Mouse (Mus musculus) T-helper 17 cell (primary cell): ENCODE data around the gene Aoc2.
"Not testable (repeated sequence)": the region's sequence is repeated elsewhere in the genome, so short reads cannot be mapped to it uniquely, and the experiment has no call there.

ENCODE experiments used
- in situ Hi-C, 2 experiments: fragments of 300-600 bp; cut with MboI, MseI; formaldehyde crosslinking; loops; 1 replicate in 1 of 2; 2 replicates in 1 of 2; pipeline ENCODE4 v1.15.1; 2025; ENCODE audit warnings: high pct_unique_total_duplicates in 2 of 2

The Aoc2 gene

DNA sequence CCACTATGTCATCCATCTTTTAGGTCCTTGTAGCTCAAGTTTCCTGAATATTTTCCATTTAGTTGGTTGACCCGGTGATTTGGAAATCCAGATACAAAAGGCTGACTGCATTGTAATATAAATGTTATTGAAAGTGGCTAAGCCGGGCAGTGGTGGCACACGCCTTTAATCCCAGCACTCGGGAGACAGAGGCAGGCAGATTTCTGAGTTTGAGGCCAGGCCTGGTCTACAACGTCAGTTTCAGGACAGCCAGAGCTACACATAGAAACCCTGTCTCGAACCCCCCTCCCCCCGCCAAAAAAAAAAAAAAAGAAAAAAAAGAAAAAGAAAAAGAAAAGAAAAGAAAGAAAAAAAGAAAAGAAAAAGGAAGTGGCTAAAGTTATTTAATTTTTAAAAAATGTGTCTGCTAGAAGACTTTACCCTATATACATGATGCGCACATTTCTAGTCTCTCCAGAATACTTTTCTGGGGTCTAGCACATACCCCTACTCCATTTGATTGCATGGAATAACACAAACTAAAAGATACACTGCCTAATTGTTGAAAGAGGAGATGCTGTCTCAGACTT lies 9.7 kb upstream of the Aoc2 start:
- in situ Hi-C loops, result no loop called here

DNA sequence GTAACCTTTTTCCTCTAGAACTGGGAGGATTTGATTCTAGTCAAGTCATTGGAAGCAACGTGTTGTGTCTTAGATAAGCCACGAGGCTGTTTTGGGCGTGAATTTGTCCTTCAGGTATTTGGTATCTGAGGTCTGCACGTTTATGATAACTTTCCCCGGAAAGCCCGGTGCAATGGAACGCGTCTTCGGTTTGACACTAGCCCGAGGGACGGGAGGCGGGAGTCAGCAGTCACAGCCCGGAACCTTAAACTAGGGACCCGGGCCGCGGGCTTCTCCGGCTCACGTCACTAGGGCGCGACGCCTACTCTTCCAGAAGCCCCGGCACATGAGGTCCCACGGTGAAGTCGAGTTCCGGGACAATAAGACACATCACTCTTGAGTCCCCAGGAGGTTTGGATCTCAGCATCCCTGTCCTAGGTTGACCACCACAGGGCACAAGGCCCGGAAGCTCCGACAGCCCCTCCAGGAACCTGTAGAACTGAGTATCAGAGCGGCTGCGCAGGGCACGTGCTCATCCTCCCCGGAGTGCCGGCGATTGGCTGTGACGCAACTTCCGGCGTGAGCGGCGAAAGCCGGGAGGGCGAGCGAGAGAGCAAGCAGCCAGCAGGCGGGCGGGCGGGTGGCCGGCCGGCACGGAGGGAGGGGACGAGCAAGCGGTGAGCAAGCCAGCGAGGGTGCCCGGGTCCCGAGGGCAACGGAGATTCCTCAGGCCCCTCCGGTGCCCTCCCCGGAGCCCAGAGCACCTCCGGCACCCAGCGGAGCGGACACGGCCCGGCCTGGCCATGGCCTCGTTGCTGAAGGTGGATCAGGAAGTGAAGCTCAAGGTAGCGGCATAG lies 9.0 kb upstream of the Aoc2 start, which contains the start of gene Psme3:
Gene Psme3 (plus strand): TSS at position 549 of the 836 bp plus-strand sequence.
- in situ Hi-C loops, result no loop called here

DNA sequence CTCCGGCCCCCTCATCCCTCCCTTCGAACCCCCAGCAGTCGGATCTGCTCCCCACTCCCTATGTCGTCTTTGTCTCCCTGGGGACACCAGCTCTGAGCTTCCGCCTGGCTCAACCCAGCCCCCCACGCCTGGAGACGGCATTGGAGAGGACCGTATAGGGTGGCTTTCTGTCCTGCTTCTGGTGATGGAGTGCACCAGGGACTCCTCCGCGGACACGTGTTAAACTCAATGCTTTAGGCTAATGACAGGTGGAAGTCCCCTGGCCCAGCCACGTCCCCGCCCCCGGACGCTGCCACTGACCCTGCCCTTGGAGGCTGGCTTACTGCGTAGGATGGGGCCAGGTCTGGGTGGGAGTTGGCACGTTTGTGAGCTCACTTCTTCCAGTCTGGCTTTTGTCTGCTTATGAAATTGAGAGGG lies 8.4 kb upstream of the Aoc2 start:
- in situ Hi-C loops, result no loop called here

- in situ Hi-C loops, result no loop called here
These were observed 1.3 kb upstream of the Aoc2 start for GRCm38 (mm10) chr11:101323609-101324008.

DNA sequence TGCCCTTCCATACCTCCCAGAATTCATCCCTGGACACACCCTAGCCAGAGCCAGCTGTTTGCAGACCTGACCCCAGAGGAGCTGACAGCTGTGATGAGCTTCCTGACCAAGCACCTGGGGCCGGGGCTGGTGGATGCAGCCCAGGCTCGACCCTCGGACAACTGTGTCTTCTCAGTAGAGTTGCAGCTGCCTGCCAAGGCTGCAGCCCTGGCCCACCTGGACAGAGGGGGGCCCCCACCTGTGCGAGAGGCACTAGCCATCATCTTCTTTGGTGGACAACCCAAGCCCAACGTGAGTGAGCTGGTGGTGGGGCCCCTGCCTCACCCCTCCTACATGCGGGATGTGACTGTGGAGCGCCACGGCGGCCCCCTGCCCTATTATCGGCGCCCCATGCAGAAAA lies 338 bp downstream of the Aoc2 start:
- in situ Hi-C loops, result not testable (repeated sequence)

GRCm38 (mm10) chr11:101326147-101326546 lies 1.3 kb downstream of the Aoc2 start:
- in situ Hi-C loops, result no loop called here

- in situ Hi-C loops, result no loop called here
These were observed 2.4 kb downstream of the Aoc2 start for GRCm38 (mm10) chr11:101327311-101327710.

DNA sequence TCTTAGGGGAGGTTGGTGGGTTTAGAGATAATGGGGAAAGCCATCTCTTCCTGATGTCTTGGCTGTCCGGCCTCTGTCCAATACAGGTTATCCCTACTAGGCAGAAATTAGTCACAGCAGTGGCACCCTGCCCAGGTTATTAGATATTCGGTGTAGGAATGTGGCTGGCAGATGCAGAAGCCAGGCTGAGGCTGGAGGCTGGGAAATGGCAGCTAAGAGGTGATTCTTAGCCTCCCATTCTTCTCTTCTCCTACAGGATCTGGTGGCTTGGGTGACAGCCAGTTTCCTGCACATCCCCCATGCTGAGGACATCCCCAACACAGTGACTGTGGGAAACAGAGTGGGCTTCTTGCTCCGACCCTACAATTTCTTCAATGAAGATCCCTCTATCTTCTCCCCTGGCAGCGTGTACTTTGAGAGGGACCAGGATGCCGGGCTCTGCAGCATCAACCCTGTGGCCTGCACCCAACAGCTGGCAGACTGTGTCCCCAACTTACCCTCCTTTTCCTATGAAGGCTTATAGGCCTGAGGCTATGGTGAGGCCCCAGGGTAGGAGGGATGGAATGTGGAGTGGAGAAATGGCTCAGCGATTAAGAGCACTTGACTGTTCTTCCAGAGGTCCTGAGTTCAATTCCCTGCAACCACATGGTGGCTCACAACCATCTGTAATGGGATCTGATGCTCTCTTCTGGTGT lies 4.2 kb downstream of the Aoc2 start:
- in situ Hi-C loops, result no loop called here

GRCm38 (mm10) chr11:101330371-101330924 lies 5.6 kb downstream of the Aoc2 start, which contains the start of gene Aoc3:
Aoc3 (plus strand) TSS chr11:101330605.
- in situ Hi-C loops, result loop anchor here in 1 of 2 experiments (5.0 kb wide), 1 partner anchor 67 kb away; no protein-coding TSS in a partner anchor

DNA sequence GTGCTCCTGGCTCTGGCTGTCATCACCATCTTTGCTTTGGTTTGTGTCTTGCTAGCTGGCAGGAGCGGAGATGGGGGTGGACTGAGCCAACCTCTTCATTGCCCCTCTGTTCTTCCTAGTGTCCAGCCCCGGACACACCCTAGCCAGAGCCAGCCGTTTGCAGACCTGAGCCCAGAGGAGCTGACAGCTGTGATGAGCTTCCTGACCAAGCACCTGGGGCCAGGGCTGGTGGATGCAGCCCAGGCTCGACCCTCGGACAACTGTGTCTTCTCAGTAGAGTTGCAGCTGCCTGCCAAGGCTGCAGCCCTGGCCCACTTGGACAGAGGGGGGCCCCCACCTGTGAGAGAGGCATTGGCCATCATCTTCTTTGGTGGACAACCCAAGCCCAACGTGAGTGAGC lies 6.1 kb downstream of the Aoc2 start:
- in situ Hi-C loops, result loop anchor here in 1 of 2 experiments (5.0 kb wide), 1 partner anchor 66 kb away; no protein-coding TSS in a partner anchor

GRCm38 (mm10) chr11:101332537-101332936 lies 7.7 kb downstream of the Aoc2 start:
- in situ Hi-C loops, result loop anchor here in 1 of 2 experiments (5.0 kb wide), 1 partner anchor 65 kb away; no protein-coding TSS in a partner anchor

DNA sequence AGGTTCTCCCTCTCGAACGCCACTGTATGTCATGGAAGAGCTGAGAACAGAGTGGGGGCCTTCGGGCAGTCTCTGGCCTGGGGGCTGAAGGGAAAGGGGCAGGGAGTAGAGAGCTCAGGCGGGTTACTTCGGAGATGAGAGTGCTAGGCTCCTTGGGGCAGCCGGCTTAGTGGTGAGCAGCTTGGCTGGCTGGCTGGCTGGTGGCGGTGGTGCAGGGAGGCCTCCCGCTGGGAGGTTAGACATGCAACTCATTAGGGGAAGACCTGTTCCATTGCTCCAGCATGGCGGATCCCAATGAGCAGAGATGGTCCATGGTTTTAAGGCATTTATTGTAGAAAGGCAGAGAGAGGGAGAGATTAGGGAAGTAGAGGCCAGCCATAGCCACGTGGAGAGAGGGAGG lies 9.2 kb downstream of the Aoc2 start:
- in situ Hi-C loops, result loop anchor here in 1 of 2 experiments (5.0 kb wide), 1 partner anchor 63 kb away; no protein-coding TSS in a partner anchor

DNA sequence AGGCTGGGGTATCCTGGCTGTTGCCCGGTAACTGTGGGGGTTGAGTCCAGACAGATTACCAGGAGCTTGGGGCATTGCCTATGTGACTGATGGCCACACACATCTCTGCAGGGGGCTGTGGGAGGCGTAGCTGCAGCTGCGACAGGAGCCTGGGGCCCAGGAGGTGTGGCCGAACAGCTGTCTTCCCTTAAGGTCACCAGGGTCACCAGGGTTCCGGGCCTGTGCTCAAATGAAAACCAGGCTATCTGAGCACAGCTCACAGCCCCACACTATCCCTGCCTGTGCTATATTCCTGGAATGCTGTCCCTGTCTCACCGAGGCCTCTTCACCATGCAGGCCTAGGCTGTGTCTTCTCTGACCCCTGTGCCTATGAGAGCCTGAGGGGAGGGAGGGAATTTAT lies 9.7 kb downstream of the Aoc2 start:
- in situ Hi-C loops, result loop anchor here in 1 of 2 experiments (5.0 kb wide), 1 partner anchor 63 kb away; no protein-coding TSS in a partner anchor

- in situ Hi-C loops, result loop anchor here in 1 of 2 experiments (5.0 kb wide), 1 partner anchor 57 kb away; no protein-coding TSS in a partner anchor
These were observed 10.8 kb downstream of the Aoc2 start for GRCm38 (mm10) chr11:101335685-101336084.

- in situ Hi-C loops, result loop anchor here in 1 of 2 experiments (5.0 kb wide), 1 partner anchor 54 kb away; no protein-coding TSS in a partner anchor
These were observed 13.4 kb downstream of the Aoc2 start for GRCm38 (mm10) chr11:101338123-101338760.

- in situ Hi-C loops, result no loop called here
These were observed 22.4 kb downstream of the Aoc2 start for GRCm38 (mm10) chr11:101347083-101347775.

- in situ Hi-C loops, result no loop called here
These were observed 23.9 kb downstream of the Aoc2 start for GRCm38 (mm10) chr11:101348774-101349173.

DNA sequence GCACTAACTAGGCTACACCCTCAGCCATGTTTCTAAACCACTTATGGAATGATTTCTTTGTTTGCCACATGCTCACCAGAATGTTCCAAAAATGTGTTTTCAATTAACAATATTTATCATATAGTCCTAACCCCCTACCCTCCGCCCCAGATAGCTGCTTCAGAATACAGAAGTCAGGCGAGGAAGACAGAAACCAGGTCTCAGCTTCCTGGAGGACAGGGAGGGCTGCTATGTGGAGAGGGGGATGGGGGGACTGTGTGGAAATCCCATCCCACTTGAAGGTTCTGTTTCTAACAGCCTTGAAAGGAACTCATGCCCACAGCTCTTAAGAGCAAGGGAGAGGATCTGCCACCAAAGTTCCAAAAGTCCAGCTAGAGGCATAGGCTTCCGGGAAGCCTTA lies 24.4 kb downstream of the Aoc2 start:
- in situ Hi-C loops, result no loop called here

DNA sequence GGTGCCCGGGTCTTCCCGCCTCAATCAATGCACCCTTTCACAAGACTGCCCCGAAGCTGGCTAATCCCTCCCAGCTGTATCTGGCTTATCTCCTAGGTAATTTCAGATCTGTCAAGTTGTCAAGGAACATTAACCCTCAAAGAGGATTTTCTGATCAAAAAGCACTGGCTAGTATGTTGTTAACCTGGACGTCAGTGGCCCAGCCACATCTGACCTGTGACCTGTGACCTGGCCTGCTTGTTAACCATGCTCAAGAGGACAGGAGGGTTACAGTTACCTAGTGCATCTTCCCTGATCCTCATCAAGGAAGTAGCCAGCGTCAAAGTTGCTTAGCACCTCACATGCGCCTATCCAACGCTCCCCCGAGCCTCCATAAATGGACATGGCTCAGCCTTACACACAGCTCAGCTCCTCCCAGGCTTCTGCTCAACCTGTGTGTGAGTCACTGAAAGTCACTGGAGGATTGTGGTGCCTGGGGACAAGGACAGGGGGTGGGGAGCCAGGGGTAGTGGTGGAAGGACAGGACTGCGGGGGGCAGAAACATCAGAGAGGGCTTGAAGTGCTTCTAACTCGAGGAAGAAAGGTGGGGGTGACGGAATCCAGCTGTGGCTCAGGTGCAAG lies 26.3 kb downstream of the Aoc2 start:
- in situ Hi-C loops, result no loop called here

- in situ Hi-C loops, result no loop called here
These were observed 26.9 kb downstream of the Aoc2 start for GRCm38 (mm10) chr11:101351721-101352111.
